15 mouse cellular contexts compared by ENCODE assay signal in genomic region chr10:81484441-81485059, GRCm38 (mm10). TPM values are rescaled to one million over a fixed set of nuclear protein-coding genes. Genes with fewer than 3 reads are reported as not detected.
DNase-seq lines count a peak whose midpoint lies in the region; ATAC-seq and TF ChIP-seq lines count a peak whose summit lies in the region.
"Had no signal": no experiment of that assay in that cellular context is flagged by ENCODE, and none has a peak within 500 bp of the region (broad histone marks: within the 10 kb centered on the region; RNA-seq: fewer than 3 reads in every experiment).

No protein-coding gene starts in this region.

- intact Hi-C loops in heart, postnatal 14 days (cut with DNase I) = no loop called here
- intact Hi-C loops in heart, postnatal 25 days (cut with DNase I) = no loop called here

- 41% methylated on average over 6 of the region's 6 CpGs for WGBS in hindbrain, embryonic 14.5 days
- WGBS in midbrain, postnatal 0 days = 41% methylated on average over 6 of the region's 6 CpGs

- H3K4me1 ChIP-seq in hindbrain, embryonic 14.5 days (replicated peaks; ENCODE audit: control insufficient read depth, insufficient read depth, low read length) = peaks cover 21% of the 10 kb centered on the region
- H3K4me1 ChIP-seq in midbrain, postnatal 0 days (ENCODE audit: insufficient read depth, low read length) = peaks cover 24% of the 10 kb centered on the region

- ATAC-seq in hindbrain, embryonic 14.5 days (ENCODE audit: low FRiP score) = 0 out of 2 replicates have a peak, but pooled peaks have one; percentile 7
- 0 out of 2 replicates have a peak, but pooled peaks have one; percentile 4 for ATAC-seq in midbrain, postnatal 0 days (ENCODE audit: low FRiP score)

- peak; percentile 92 for DNase-seq in heart, adult 11 months
- no peak for DNase-seq in heart, postnatal 14 days
- peak; percentile 74 for DNase-seq in brain, embryonic 14.5 days (ENCODE audit: low read depth)
- DNase-seq in hindbrain, embryonic 14.5 days (ENCODE audit: low spot score) = no peak
- peak; percentile 50 for DNase-seq in midbrain, postnatal 0 days (ENCODE audit: low spot score)
- no peak for DNase-seq in heart, postnatal 25 days (ENCODE audit: low spot score)
- DNase-seq in cerebellum, adult 8-10 months = no peak
- no peak for DNase-seq in adrenal gland, postnatal 4 days (ENCODE audit: low spot score in 2 of 2)
- DNase-seq: gastrocnemius, postnatal 14 days; liver, embryonic 13.5 days had no signal

- peak overlapping the region; percentile 59 for H3K27ac ChIP-seq in hindbrain, embryonic 14.5 days
- H3K27ac ChIP-seq in midbrain, postnatal 0 days (ENCODE audit: low read depth, low read length) = peak overlapping the region; percentile 69
- H3K27ac ChIP-seq: heart, embryonic 13.5 days; liver, embryonic 13.5 days; macrophage had no signal

- TF ChIP-seq POLR2A in brain, embryonic 14.5 days (IDR thresholded peaks at IDR 0.05; ENCODE audit: borderline replicate concordance, extremely low read depth, insufficient read depth, insufficient read length, poor library complexity, severe bottlenecking) = no peak

- no peaks in the 10 kb centered on the region for H3K9me3 ChIP-seq in hindbrain, embryonic 14.5 days (ENCODE audit: control insufficient read depth, low read length)
- H3K9me3 ChIP-seq in midbrain, postnatal 0 days (ENCODE audit: low read length) = no peaks in the 10 kb centered on the region
- H3K9me3 ChIP-seq: G1E; heart, embryonic 13.5 days; liver, embryonic 13.5 days had no signal

- H3K9ac ChIP-seq in hindbrain, embryonic 14.5 days = 0 out of 2 replicates have a peak overlapping the region, but pooled peaks have one; percentile 6
- peak overlapping the region; percentile 46; the same call in 1 of the 2 replicates for H3K9ac ChIP-seq in midbrain, postnatal 0 days (replicated peaks; ENCODE audit: low read length, poor library complexity, severe bottlenecking)
- H3K9ac ChIP-seq: heart, embryonic 13.5 days; liver, embryonic 13.5 days had no signal

- H3K4me3 ChIP-seq in hindbrain, embryonic 14.5 days (replicated peaks; ENCODE audit: low read length) = no peak overlapping the region
- H3K4me3 ChIP-seq in midbrain, postnatal 0 days (ENCODE audit: low read depth, low read length) = no peak overlapping the region
- H3K4me3 ChIP-seq: erythroblast, embryonic 14.5 days; heart, embryonic 13.5 days; liver, embryonic 13.5 days had no signal

- H3K4me2 ChIP-seq in hindbrain, embryonic 14.5 days (replicated peaks) = no peak overlapping the region
- H3K4me2 ChIP-seq in midbrain, postnatal 0 days (ENCODE audit: low read depth, low read length, poor library complexity, severe bottlenecking) = no peak overlapping the region
- H3K4me2 ChIP-seq: heart, embryonic 13.5 days; liver, embryonic 13.5 days had no signal

- no peaks in the 10 kb centered on the region for H3K27me3 ChIP-seq in hindbrain, embryonic 14.5 days (ENCODE audit: control insufficient read depth, insufficient read depth, low read length)
- H3K27me3 ChIP-seq in midbrain, postnatal 0 days (ENCODE audit: insufficient read depth, low read length) = no peaks in the 10 kb centered on the region

- TF ChIP-seq CTCF in brain, embryonic 14.5 days (IDR thresholded peaks at IDR 0.05; ENCODE audit: borderline replicate concordance, extremely low read depth, insufficient read depth, insufficient read length) = no peak
- no peak for TF ChIP-seq CTCF in midbrain, postnatal 0 days (IDR thresholded peaks at IDR 0.05)

- peaks cover 36% of the 10 kb centered on the region for H3K36me3 ChIP-seq in hindbrain, embryonic 14.5 days (replicated peaks; ENCODE audit: control insufficient read depth, insufficient read depth)
- peaks cover 30% of the 10 kb centered on the region for H3K36me3 ChIP-seq in midbrain, postnatal 0 days (ENCODE audit: insufficient read depth, low read length)

RNA-seq across cellular contexts. Expression of gene Celf5, which starts 2.0 kb away (rescaled TPM):
- total RNA-seq in heart, postnatal 14 days (2021) = under 1 TPM; 0.15 to 0.19 TPM
- polyA plus RNA-seq in brain, embryonic 14.5 days (2012; rRNA removed) = 396 and 427 TPM in 2 replicates
- polyA plus RNA-seq in hindbrain, embryonic 14.5 days (2014; fragmentation: Nextera tagmentation; extraction: Ambion mirVana) = 46.6 and 55.9 TPM in 2 replicates
- 142 and 206 TPM in 2 replicates for total RNA-seq in midbrain, postnatal 0 days (2014; rRNA removed)
- polyA plus RNA-seq in midbrain, postnatal 0 days (2015; fragmentation: Nextera tagmentation; extraction: Ambion mirVana) = 61.5 and 74.0 TPM in 2 replicates
- under 1 TPM; 0.17 to 0.47 TPM for total RNA-seq in heart, postnatal 25 days (2021)
- total RNA-seq in adrenal gland, postnatal 4 days (2021) = 1 to 10 TPM; 3.5 to 4.2 TPM
- total RNA-seq: neutrophil, adult 5-6 weeks had no signal
- polyA plus RNA-seq: erythroblast, embryonic 14.5 days had no signal

RNA-seq across cellular contexts. Expression of gene Ncln, which starts 11.6 kb away (rescaled TPM):
- total RNA-seq in heart, postnatal 14 days (2021) = 10 to 100 TPM; 55.4 to 62.0 TPM
- 152 and 206 TPM in 2 replicates for polyA plus RNA-seq in brain, embryonic 14.5 days (2012; rRNA removed)
- polyA plus RNA-seq in hindbrain, embryonic 14.5 days (2014; fragmentation: Nextera tagmentation; extraction: Ambion mirVana) = 53.8 and 59.0 TPM in 2 replicates
- 83.0 and 93.1 TPM in 2 replicates for total RNA-seq in midbrain, postnatal 0 days (2014; rRNA removed)
- polyA plus RNA-seq in midbrain, postnatal 0 days (2015; fragmentation: Nextera tagmentation; extraction: Ambion mirVana) = 58.1 and 63.3 TPM in 2 replicates
- 10 to 100 TPM; 65.3 to 65.6 TPM for total RNA-seq in heart, postnatal 25 days (2021)
- total RNA-seq in adrenal gland, postnatal 4 days (2021) = 100 to 1,000 TPM; 107 to 117 TPM

RNA-seq across cellular contexts. Expression of gene S1pr4, which starts 15.4 kb away (rescaled TPM):
- 1 to 10 TPM in 1 of 2 experiments, under 1 TPM in 1; 0.96 to 1.2 TPM for total RNA-seq in heart, postnatal 14 days (2021)
- polyA plus RNA-seq in brain, embryonic 14.5 days (2012; rRNA removed) = 0.54 and 0.59 TPM in 2 replicates
- polyA plus RNA-seq in hindbrain, embryonic 14.5 days (2014; fragmentation: Nextera tagmentation; extraction: Ambion mirVana) = 0.70 and 0.81 TPM in 2 replicates
- 0.09 and 0.16 TPM in 2 replicates for total RNA-seq in midbrain, postnatal 0 days (2014; rRNA removed)
- polyA plus RNA-seq in midbrain, postnatal 0 days (2015; fragmentation: Nextera tagmentation; extraction: Ambion mirVana) = 0.40 and 0.41 TPM in 2 replicates
- 1 to 10 TPM; 1.0 to 1.1 TPM for total RNA-seq in heart, postnatal 25 days (2021)
- total RNA-seq in adrenal gland, postnatal 4 days (2021) = 1 to 10 TPM; 2.0 to 2.7 TPM

RNA-seq across cellular contexts. Expression of gene Nfic, which starts 29.1 kb away (rescaled TPM):
- total RNA-seq in heart, postnatal 14 days (2021) = 100 to 1,000 TPM; 133 TPM
- polyA plus RNA-seq in brain, embryonic 14.5 days (2012; rRNA removed) = 9.2 and 16.7 TPM in 2 replicates
- polyA plus RNA-seq in hindbrain, embryonic 14.5 days (2014; fragmentation: Nextera tagmentation; extraction: Ambion mirVana) = 17.3 and 25.8 TPM in 2 replicates
- 16.2 and 17.4 TPM in 2 replicates for total RNA-seq in midbrain, postnatal 0 days (2014; rRNA removed)
- polyA plus RNA-seq in midbrain, postnatal 0 days (2015; fragmentation: Nextera tagmentation; extraction: Ambion mirVana) = 19.1 and 21.3 TPM in 2 replicates
- 100 to 1,000 TPM; 110 to 130 TPM for total RNA-seq in heart, postnatal 25 days (2021)
- total RNA-seq in adrenal gland, postnatal 4 days (2021) = 100 to 1,000 TPM; 120 to 129 TPM

RNA-seq across cellular contexts. Expression of gene Gna15, which starts 39.5 kb away (rescaled TPM):
- under 1 TPM; 0.73 to 0.76 TPM for total RNA-seq in heart, postnatal 14 days (2021)
- 0.95 and 1.1 TPM in 2 replicates for polyA plus RNA-seq in brain, embryonic 14.5 days (2012; rRNA removed)
- 1.1 and 1.2 TPM in 2 replicates for polyA plus RNA-seq in hindbrain, embryonic 14.5 days (2014; fragmentation: Nextera tagmentation; extraction: Ambion mirVana)
- total RNA-seq in midbrain, postnatal 0 days (2014; rRNA removed) = 0.94 and 2.1 TPM in 2 replicates
- polyA plus RNA-seq in midbrain, postnatal 0 days (2015; fragmentation: Nextera tagmentation; extraction: Ambion mirVana) = 1.1 and 1.2 TPM in 2 replicates
- 1 to 10 TPM in 1 of 2 experiments, under 1 TPM in 1; 0.81 to 1.0 TPM for total RNA-seq in heart, postnatal 25 days (2021)
- 1 to 10 TPM in 1 of 2 experiments, under 1 TPM in 1; 0.67 to 1.2 TPM for total RNA-seq in adrenal gland, postnatal 4 days (2021)

Comparison
In these comparisons a context has a peak if more than half of its experiments do, and no peak if none do; other contexts are left out.
1. DNase-seq: peak in heart, adult 11 months (single experiment), brain, embryonic 14.5 days (single experiment) and midbrain, postnatal 0 days (single experiment); none in heart, postnatal 14 days (0 of 2), hindbrain, embryonic 14.5 days (single experiment), heart, postnatal 25 days (single experiment), cerebellum, adult 8-10 months (single experiment) and adrenal gland, postnatal 4 days (0 of 2).
2. RNA of gene Celf5, which starts 2.0 kb away (total RNA-seq): 142 to 206 TPM in midbrain, postnatal 0 days; 3.5 to 4.2 TPM in adrenal gland, postnatal 4 days, 0.17 to 0.47 TPM in heart, postnatal 25 days and 0.15 to 0.19 TPM in heart, postnatal 14 days; every median in the first group is over 10 times any median in the second.